Mouse (Mus musculus) CH12.LX (cell line): ENCODE data around the gene Pigr. TPM values are rescaled to one million over a fixed set of nuclear protein-coding genes. Genes with fewer than 3 reads are reported as not detected.

Experiments
- DNase-seq: peaks from one replicate; pipeline ENCODE4 v3.0.0-alpha.2; 2013; ENCODE audit errors: extremely low read depth
- H3K27ac ChIP-seq: 2 replicates; pipeline ENCODE4 v1.5.1; 2012; ENCODE audit warnings: low read depth, mild to moderate bottlenecking, control low read depth, moderate library complexity; ENCODE audit not compliant: insufficient read depth
- H3K27me3 ChIP-seq: replicated peaks from 2 replicates; pipeline ENCODE3; 2012; ENCODE audit warnings: inconsistent platforms
- H3K36me3 ChIP-seq, 2 experiments: replicated peaks in 1 of 2; 2 replicates each; pipeline versions ENCODE3 to v1.6.1; 2012; ENCODE audit warnings: inconsistent platforms in 1 of 2, low read length in 1 of 2, mild to moderate bottlenecking in 1 of 2, mixed read lengths in 1 of 2, moderate library complexity in 1 of 2; ENCODE audit not compliant: control insufficient read depth in 1 of 2, insufficient read depth in 1 of 2
- H3K4me1 ChIP-seq, 2 experiments: 2 replicates each; pipeline ENCODE4 v1.6.1; 2012; ENCODE audit warnings: inconsistent platforms in 1 of 2, moderate library complexity in 1 of 2; ENCODE audit not compliant: insufficient read depth in 2 of 2, control insufficient read depth in 1 of 2
- H3K4me2 ChIP-seq: 2 replicates; pipeline ENCODE4 v1.6.1; 2012; ENCODE audit warnings: low read depth, mild to moderate bottlenecking, control low read depth; ENCODE audit not compliant: poor library complexity, insufficient read depth, severe bottlenecking
- H3K4me3 ChIP-seq, 3 experiments: fragments of 150-350 bp in 1 of 3; sonication (generic) in 1 of 3; replicated peaks in 1 of 3; 2 replicates each; pipeline versions ENCODE3 to v1.5.1; 2011 to 2012; ENCODE audit warnings: low read depth in 2 of 3, low read length in 2 of 3, mild to moderate bottlenecking in 2 of 3, moderate library complexity in 2 of 3, control low read depth in 1 of 3, improper control_type of control experiment in 1 of 3, inconsistent platforms in 1 of 3, mixed read lengths in 1 of 3; ENCODE audit not compliant: poor library complexity in 1 of 3
- H3K79me2 ChIP-seq: replicated peaks from 2 replicates; pipeline ENCODE4 v1.6.1; 2012; ENCODE audit warnings: mild to moderate bottlenecking, moderate library complexity; ENCODE audit not compliant: control insufficient read depth, poor library complexity, insufficient read depth, severe bottlenecking; ENCODE audit errors: extremely low read depth
- H3K9ac ChIP-seq: 2 replicates; pipeline ENCODE4 v1.6.1; 2012; ENCODE audit warnings: low read depth, mild to moderate bottlenecking, control low read depth, moderate library complexity; ENCODE audit not compliant: insufficient read depth
- H3K9me3 ChIP-seq: replicated peaks from 2 replicates; pipeline ENCODE3; 2012; ENCODE audit warnings: low read length, inconsistent platforms, mixed read lengths
- BHLHE40 ChIP-seq: IDR thresholded peaks from 2 replicates; pipeline ENCODE4 v1.6.1; 2011; ENCODE audit warnings: mild to moderate bottlenecking, low read depth, low read length, improper control_type of control experiment
- CHD1 ChIP-seq: IDR thresholded peaks from 2 replicates; pipeline ENCODE4 v1.6.1; 2012; ENCODE audit warnings: low read depth, low read length, improper control_type of control experiment, inconsistent platforms
- CHD2 ChIP-seq: IDR thresholded peaks from 2 replicates; pipeline ENCODE4 v1.6.1; 2011; ENCODE audit warnings: low read length, improper control_type of control experiment
- CTCF ChIP-seq, 2 experiments: IDR thresholded peaks in 1 of 2; conservative IDR thresholded peaks in 1 of 2; 2 replicates each; pipeline ENCODE4 v1.5.1; 2011 to 2012; ENCODE audit warnings: low read depth in 2 of 2, low read length in 2 of 2, improper control_type of control experiment in 1 of 2, inconsistent platforms in 1 of 2, mild to moderate bottlenecking in 1 of 2, moderate library complexity in 1 of 2
- E2F4 ChIP-seq: IDR thresholded peaks from 2 replicates; pipeline ENCODE4 v1.6.1; 2011; ENCODE audit warnings: low read depth, low read length, improper control_type of control experiment; ENCODE audit not compliant: insufficient replicate concordance
- EP300 ChIP-seq: IDR thresholded peaks from 2 replicates; pipeline ENCODE4 v1.6.1; 2011; ENCODE audit warnings: low read length, improper control_type of control experiment
- ETS1 ChIP-seq: conservative IDR thresholded peaks from 2 replicates; pipeline ENCODE4 v1.6.1; 2012; ENCODE audit warnings: low read depth, mild to moderate bottlenecking, inconsistent platforms, low read length, improper control_type of control experiment, moderate library complexity
- HCFC1 ChIP-seq: IDR thresholded peaks from 2 replicates; pipeline ENCODE4 v1.6.1; 2012; ENCODE audit warnings: low read depth, mild to moderate bottlenecking, inconsistent platforms, low read length, improper control_type of control experiment
- JUN ChIP-seq: IDR thresholded peaks from 2 replicates; pipeline ENCODE4 v1.6.1; 2011; ENCODE audit warnings: low read depth, mild to moderate bottlenecking, low read length, improper control_type of control experiment, moderate library complexity; ENCODE audit not compliant: insufficient read depth
- JUND ChIP-seq: conservative IDR thresholded peaks from 2 replicates; pipeline ENCODE4 v1.6.1; 2011; ENCODE audit warnings: low read depth, low read length, improper control_type of control experiment
- MAFK ChIP-seq: IDR thresholded peaks from 2 replicates; pipeline ENCODE4 v1.6.1; 2011; ENCODE audit warnings: low read length, improper control_type of control experiment; ENCODE audit not compliant: insufficient replicate concordance
- MAX ChIP-seq: IDR thresholded peaks from 2 replicates; pipeline ENCODE4 v1.6.1; 2011; ENCODE audit warnings: low read length, improper control_type of control experiment
- MAZ ChIP-seq: IDR thresholded peaks from 2 replicates; pipeline ENCODE4 v1.6.1; 2012; ENCODE audit warnings: low read depth, mild to moderate bottlenecking, inconsistent platforms, low read length, improper control_type of control experiment, moderate library complexity
- MEF2A ChIP-seq: IDR thresholded peaks from 2 replicates; pipeline ENCODE4 v1.6.1; 2014; ENCODE audit warnings: low read depth, mild to moderate bottlenecking, inconsistent platforms, low read length, improper control_type of control experiment, borderline replicate concordance
- MXI1 ChIP-seq: IDR thresholded peaks from 2 replicates; pipeline ENCODE4 v1.6.1; 2011; ENCODE audit warnings: mild to moderate bottlenecking, low read depth, low read length, improper control_type of control experiment
- POLR2AphosphoS2 ChIP-seq: IDR thresholded peaks from 2 replicates; pipeline ENCODE4 v1.6.1; 2011; ENCODE audit warnings: low read depth, low read length, improper control_type of control experiment
- RCOR1 ChIP-seq: conservative IDR thresholded peaks from 2 replicates; pipeline ENCODE4 v1.6.1; 2012; ENCODE audit warnings: low read depth, mild to moderate bottlenecking, inconsistent platforms, low read length, improper control_type of control experiment
- SMC3 ChIP-seq: IDR thresholded peaks from 2 replicates; pipeline ENCODE4 v1.6.1; 2011; ENCODE audit warnings: low read depth, low read length, improper control_type of control experiment
- TBP ChIP-seq: conservative IDR thresholded peaks from 2 replicates; pipeline ENCODE4 v1.6.1; 2011; ENCODE audit warnings: low read depth, low read length, improper control_type of control experiment
- TCF12 ChIP-seq: IDR thresholded peaks from 2 replicates; pipeline ENCODE4 v1.6.1; 2014; ENCODE audit warnings: low read depth, mild to moderate bottlenecking, inconsistent platforms, low read length, improper control_type of control experiment
- UBTF ChIP-seq: IDR thresholded peaks from 2 replicates; pipeline ENCODE4 v1.6.1; 2012; ENCODE audit warnings: low read depth, mild to moderate bottlenecking, inconsistent platforms, low read length, improper control_type of control experiment, moderate library complexity
- USF1 ChIP-seq: IDR thresholded peaks from 2 replicates; pipeline ENCODE4 v1.6.1; 2014; ENCODE audit warnings: low read depth, mild to moderate bottlenecking, inconsistent platforms, low read length, improper control_type of control experiment
- USF2 ChIP-seq: conservative IDR thresholded peaks from 2 replicates; pipeline ENCODE4 v1.6.1; 2011; ENCODE audit warnings: low read depth, low read length, improper control_type of control experiment
- ZC3H11A ChIP-seq: IDR thresholded peaks from 2 replicates; pipeline ENCODE4 v1.6.1; 2012; ENCODE audit warnings: low read depth, mild to moderate bottlenecking, inconsistent platforms, low read length, improper control_type of control experiment
- dilution Hi-C: fragments of 300-500 bp; cut with MboI; formaldehyde crosslinking; loops from 2 replicates; pipeline ENCODE4 v1.14.3; 2020; ENCODE audit warnings: low sequenced_read_pairs; ENCODE audit not compliant: extremely low pct_unique_long_range_greater_than_20kb, extremely low pct_ligation_motif_present
- in situ Hi-C: fragments of 300-500 bp; cut with MboI; formaldehyde crosslinking; loops from 3 replicates; pipeline ENCODE4 v1.14.3; 2019; ENCODE audit warnings: low sequenced_read_pairs, low pct_ligation_motif_present, low pct_unique_long_range_greater_than_20kb, mixed read lengths
- polyA plus RNA-seq: library from polyadenylated mRNA; unstranded; fragments of >175 nt; gene quantifications from 2 replicates; pipeline ENCODE4 v1.2.1, GENCODE M21; 2012; ENCODE audit warnings: low read depth; ENCODE audit not compliant: insufficient read length
- total RNA-seq, 2 experiments: library from RNA; depleted of rRNA; stranded (reverse); fragments of 300-350 nt in 1 of 2; fragments of >200 nt in 1 of 2; gene quantifications; 2 replicates each; pipeline ENCODE4 v1.2.3; 2012 to 2014

Pigr gene
- total and polyA plus RNA-seq, 3 experiments = 0.04 to 0.21 TPM; not detected in 1

- TF ChIP-seq MEF2A = 0 out of 2 replicates have a peak, but pooled peaks have one; percentile 11
- TF ChIP-seq MAX = peak; percentile 71
- TF ChIP-seq MAZ = no peak
- TF ChIP-seq BHLHE40 = peak; percentile 85
- TF ChIP-seq CTCF (conservative IDR thresholded peaks at IDR 0.05 in 1 of 2, IDR thresholded peaks at IDR 0.05 in 1 of 2; ENCODE audit: low read depth in 2 of 2, low read length in 2 of 2) = no peak
- TF ChIP-seq CHD2 = no peak
- 0 out of 2 replicates have a peak, but pooled peaks have one; percentile 38 for TF ChIP-seq TCF12
Observed at GRCm38 (mm10) chr1:130864238-130864637, 37.8 kb downstream of the Pigr start (continued).

- in situ Hi-C loops (no loop called here), dilution Hi-C loops (no loop called here)
- Histone ChIP-seq H3K4me3 (no peak overlapping the region), H3K27ac (no peak overlapping the region), H3K4me2 (no peak overlapping the region), H3K9ac (no peak overlapping the region), H3K27me3 (no peaks in the 10 kb centered on the region), H3K9me3 (no peaks in the 10 kb centered on the region), H3K79me2 (no peaks in the 10 kb centered on the region), H3K36me3 (no peaks in the 10 kb centered on the region), H3K4me1 (peaks cover 10 to 26% of the 10 kb centered on the region in 2 experiments)
- TF ChIP-seq UBTF (no peak), E2F4 (no peak), POLR2AphosphoS2 (no peak), USF2 (no peak), SMC3 (no peak), EP300 (no peak), TBP (no peak), JUN (no peak), RCOR1 (no peak), MEF2A (no peak), HCFC1 (no peak), ETS1 (no peak), MAFK (no peak)
- no peak for DNase-seq
Observed at GRCm38 (mm10) chr1:130864741-130865140, 38.3 kb downstream of the Pigr start.

- Histone ChIP-seq H3K36me3 (no peaks in the 10 kb centered on the region), H3K9me3 (no peaks in the 10 kb centered on the region), H3K27ac (no peak within 1 kb of the TSS), H3K79me2 (no peaks in the 10 kb centered on the region), H3K9ac (no peak within 1 kb of the TSS), H3K4me1 (peaks cover 10 to 26% of the 10 kb centered on the region in 2 experiments), H3K27me3 (no peaks in the 10 kb centered on the region), H3K4me2 (no peak within 1 kb of the TSS), H3K4me3 (no peak within 1 kb of the TSS)
- TF ChIP-seq CHD1 (no peak), JUN (no peak), MXI1 (no peak), USF1 (no peak), JUND (no peak), ZC3H11A (no peak)
- DNase-seq = no peak
- in situ Hi-C loops (no loop called here), dilution Hi-C loops (no loop called here)
Observed at GRCm38 (mm10) chr1:130865541-130866221, 39.2 kb downstream of the Pigr start, which contains the start of gene Fcmr. TSS of gene Fcmr (plus strand) at chr1:130865669.
